Mouse (Mus musculus) mouse trophoblast stem cell (cell line): ENCODE measurements around the gene Pnmt.
"Not testable (repeated sequence)": the region's sequence is repeated elsewhere in the genome, so short reads cannot be mapped to it uniquely, and the experiment has no call there.

Experiments
- in situ Hi-C, 2 experiments: fragments of 300-500 bp; cut with MseI, MboI; formaldehyde crosslinking; loops; 2 replicates in 1 of 2; 3 replicates in 1 of 2; pipeline ENCODE4 v1.15.1; 2025

The Pnmt gene

GRCm38 (mm10) chr11:98357396-98358160 lies 28.7 kb upstream of the Pnmt start:
- in situ Hi-C loops = no loop called here

- in situ Hi-C loops = no loop called here
Measured at GRCm38 (mm10) chr11:98358161-98359083, 27.8 kb upstream of the Pnmt start, which contains the start of gene Stard3. Gene Stard3 (plus strand): TSS chr11:98358368.

GRCm38 (mm10) chr11:98360866-98361521 lies 25.3 kb upstream of the Pnmt start:
- in situ Hi-C loops = no loop called here

- in situ Hi-C loops = no loop called here
Measured at GRCm38 (mm10) chr11:98363817-98364216, 22.4 kb upstream of the Pnmt start.

GRCm38 (mm10) chr11:98364410-98364809 lies 21.8 kb upstream of the Pnmt start:
- in situ Hi-C loops = no loop called here

GRCm38 (mm10) chr11:98366290-98366689 lies 20.0 kb upstream of the Pnmt start:
- in situ Hi-C loops = no loop called here

- in situ Hi-C loops = no loop called here
Measured at GRCm38 (mm10) chr11:98367171-98367862, 18.9 kb upstream of the Pnmt start.

GRCm38 (mm10) chr11:98367863-98368186 lies 18.4 kb upstream of the Pnmt start:
- in situ Hi-C loops = no loop called here

GRCm38 (mm10) chr11:98369337-98369736 lies 16.9 kb upstream of the Pnmt start:
- in situ Hi-C loops = no loop called here

GRCm38 (mm10) chr11:98370588-98370987 lies 15.7 kb upstream of the Pnmt start:
- in situ Hi-C loops = no loop called here

- in situ Hi-C loops = no loop called here
Measured at GRCm38 (mm10) chr11:98371556-98372240, 14.6 kb upstream of the Pnmt start.

GRCm38 (mm10) chr11:98372406-98372805 lies 13.8 kb upstream of the Pnmt start:
- in situ Hi-C loops = no loop called here

- in situ Hi-C loops = no loop called here
Measured at GRCm38 (mm10) chr11:98373244-98373643, 13.0 kb upstream of the Pnmt start.

GRCm38 (mm10) chr11:98374266-98374665 lies 12.0 kb upstream of the Pnmt start:
- in situ Hi-C loops = no loop called here

GRCm38 (mm10) chr11:98376756-98377155 lies 9.5 kb upstream of the Pnmt start:
- in situ Hi-C loops = no loop called here

GRCm38 (mm10) chr11:98377787-98378186 lies 8.5 kb upstream of the Pnmt start:
- in situ Hi-C loops = no loop called here

- in situ Hi-C loops = no loop called here
Measured at GRCm38 (mm10) chr11:98379379-98379778, 6.9 kb upstream of the Pnmt start.

- in situ Hi-C loops = no loop called here
Measured at GRCm38 (mm10) chr11:98380106-98380505, 6.1 kb upstream of the Pnmt start.

- in situ Hi-C loops = no loop called here
Measured at GRCm38 (mm10) chr11:98381651-98382050, 4.6 kb upstream of the Pnmt start.

- in situ Hi-C loops = not testable (repeated sequence)
Measured at GRCm38 (mm10) chr11:98382405-98382804, 3.8 kb upstream of the Pnmt start.
